Mouse (Mus musculus): ENCODE measurements around the gene Nt5dc2. TPM values are rescaled to one million over a fixed set of nuclear protein-coding genes. Genes with fewer than 3 reads are reported as not detected.

Nt5dc2 gene
- total RNA-seq, 2 experiments from 2014 or later = 87.0 to 91.5 TPM

DNA sequence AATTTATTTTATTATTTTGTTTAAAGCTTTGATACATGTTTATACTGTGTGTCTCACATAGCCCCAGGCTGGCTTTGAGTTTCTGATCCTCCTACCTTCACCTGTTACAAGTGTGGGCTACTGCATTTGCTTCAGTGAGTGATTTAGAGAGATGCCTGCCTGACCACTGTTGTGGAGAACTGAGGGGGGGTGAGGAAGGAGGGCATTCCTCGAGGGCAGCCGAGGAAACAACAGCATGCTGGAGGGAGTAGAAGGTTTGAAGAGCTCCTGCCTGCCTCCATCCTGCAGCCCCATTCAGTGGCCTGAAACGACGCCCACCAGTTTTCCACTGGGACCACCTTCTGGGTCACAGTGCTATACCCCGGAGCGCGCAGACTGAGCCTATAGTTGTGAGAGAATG lies 34.6 kb downstream of the Nt5dc2 start:
- no peak for ATAC-seq (replicated peaks; ENCODE audit: low FRiP score, low TSS enrichment, poor library complexity, severe bottlenecking)

- peak; percentile 39; the same call in 1 of the 2 replicates for ATAC-seq (replicated peaks; ENCODE audit: low FRiP score, low TSS enrichment, poor library complexity, severe bottlenecking)
These were observed 35.3 kb downstream of the Nt5dc2 start for GRCm38 (mm10) chr14:31165991-31166630.

DNA sequence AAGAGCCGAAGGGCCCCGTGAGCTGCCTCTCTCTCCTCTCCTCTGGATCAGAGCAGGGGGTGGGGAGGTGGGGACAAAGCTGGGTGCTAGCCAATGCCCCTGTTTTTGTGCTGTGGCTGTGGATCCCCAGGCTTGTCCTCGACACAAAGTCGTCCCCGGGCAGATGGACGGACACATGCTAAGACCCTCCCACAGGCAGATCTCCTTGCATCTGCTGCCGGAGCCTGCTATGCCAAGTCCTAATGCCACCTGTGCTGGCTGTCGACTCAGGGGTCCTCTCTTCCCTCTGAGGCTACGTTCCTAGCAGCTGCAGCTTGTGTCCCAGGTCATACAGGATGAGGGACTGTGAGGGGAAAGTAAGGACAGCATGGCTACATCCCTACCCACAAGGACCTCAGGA lies 36.0 kb downstream of the Nt5dc2 start:
- ATAC-seq (replicated peaks; ENCODE audit: low FRiP score, low TSS enrichment, poor library complexity, severe bottlenecking) = no peak

DNA sequence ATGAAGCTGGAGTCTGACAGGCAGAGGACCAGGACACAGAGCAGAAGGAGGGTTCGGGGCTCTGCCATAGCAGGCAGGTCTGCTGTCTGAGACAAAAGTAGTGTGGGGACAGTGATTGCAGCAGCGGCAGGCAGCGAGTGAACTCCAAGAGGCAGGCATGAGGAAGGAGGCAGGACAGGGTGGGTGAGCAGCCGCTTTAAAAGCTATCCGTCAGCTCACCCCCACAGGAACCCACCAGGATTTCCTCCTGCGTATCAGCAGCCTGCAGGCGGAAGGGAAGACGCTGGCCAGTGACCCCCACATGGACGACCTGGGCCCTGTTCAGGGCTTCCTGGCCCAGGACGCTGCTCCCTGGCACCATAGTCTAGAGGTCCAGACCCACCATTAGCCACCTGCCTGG lies 37.6 kb downstream of the Nt5dc2 start, which contains the start of gene Stab1:
Gene Stab1 (minus strand): TSS at position 217 of the 400 bp plus-strand sequence.
- ATAC-seq (replicated peaks; ENCODE audit: low FRiP score, low TSS enrichment, poor library complexity, severe bottlenecking) = no peak

DNA sequence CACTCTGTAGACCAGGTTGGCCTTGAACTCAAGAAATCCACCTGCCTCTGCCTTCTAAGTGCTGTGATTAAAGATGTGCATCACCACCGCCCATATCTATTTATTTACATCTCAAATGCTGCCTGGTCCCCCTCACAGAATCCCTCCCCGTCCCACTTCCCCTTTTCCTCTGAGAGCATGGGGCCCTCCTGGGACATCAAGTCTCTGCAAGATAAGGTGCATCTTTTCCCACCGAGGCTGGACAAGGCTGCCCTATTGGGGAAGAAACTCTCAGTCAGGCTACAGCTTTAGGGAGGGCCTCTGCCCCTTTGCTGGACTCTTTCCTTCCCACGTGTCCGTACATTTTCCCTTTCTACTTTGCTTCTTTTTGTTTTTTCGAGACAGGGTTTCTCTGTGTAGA lies 38.7 kb downstream of the Nt5dc2 start:
- no peak for ATAC-seq (replicated peaks; ENCODE audit: low FRiP score, low TSS enrichment, poor library complexity, severe bottlenecking)

GRCm38 (mm10) chr14:31170963-31171362 lies 40.1 kb downstream of the Nt5dc2 start:
- no peak for ATAC-seq (replicated peaks; ENCODE audit: low FRiP score, low TSS enrichment, poor library complexity, severe bottlenecking)

DNA sequence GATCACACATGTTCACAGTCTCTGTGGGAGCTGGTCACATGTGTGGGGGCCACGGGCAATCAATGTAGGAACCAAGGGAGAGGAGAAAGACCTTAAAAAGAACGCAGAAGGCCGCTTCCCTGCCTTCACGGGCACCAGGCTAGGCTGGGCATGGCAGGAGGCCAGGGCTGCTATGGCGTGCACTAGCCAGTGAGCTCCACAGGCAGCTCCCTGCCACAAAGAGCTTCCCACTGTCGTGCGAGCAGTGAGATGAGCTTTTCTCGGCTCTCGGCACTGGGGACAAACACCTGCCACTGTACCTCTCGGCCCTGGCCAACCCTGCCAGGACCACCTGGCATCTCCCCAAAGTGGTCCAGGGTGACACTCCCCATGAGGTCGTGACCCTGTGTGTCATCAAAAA lies 40.5 kb downstream of the Nt5dc2 start:
- no peak for ATAC-seq (replicated peaks; ENCODE audit: low FRiP score, low TSS enrichment, poor library complexity, severe bottlenecking)

- no peak for ATAC-seq (replicated peaks; ENCODE audit: low FRiP score, low TSS enrichment, poor library complexity, severe bottlenecking)
These were observed 41.0 kb downstream of the Nt5dc2 start for GRCm38 (mm10) chr14:31171821-31172220.

DNA sequence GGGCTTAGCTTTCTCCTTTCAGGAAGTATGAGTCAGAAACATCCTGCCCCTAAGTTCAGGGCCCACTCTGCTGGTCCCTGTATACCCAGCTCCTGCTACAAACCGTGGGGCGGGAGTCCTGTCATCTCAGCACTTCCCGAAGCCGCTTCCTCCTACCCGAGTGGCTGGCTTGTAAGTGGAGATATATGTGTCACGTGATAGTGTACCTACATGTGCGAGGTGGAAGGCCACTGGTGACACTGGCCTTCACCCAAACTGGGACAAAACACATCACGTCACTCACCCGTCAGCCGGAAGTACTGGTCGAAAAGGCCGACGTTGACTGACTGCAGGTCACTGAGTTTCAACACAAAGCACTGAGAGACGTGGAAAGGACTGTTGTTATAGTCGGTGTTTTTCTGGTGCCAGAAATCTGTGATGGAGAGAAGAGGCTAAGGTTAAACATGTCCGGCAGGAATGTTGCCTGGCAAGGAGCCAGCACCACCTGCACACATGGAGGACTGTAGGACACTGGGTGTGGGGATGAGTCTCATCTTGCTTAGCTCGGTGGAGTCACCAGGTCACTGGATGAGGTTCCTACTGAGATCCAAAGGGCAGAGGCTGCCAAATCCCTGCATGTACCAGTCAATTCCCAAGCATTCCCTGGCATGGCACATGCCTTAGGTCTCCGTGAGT lies 42.1 kb downstream of the Nt5dc2 start:
- no peak for ATAC-seq (replicated peaks; ENCODE audit: low FRiP score, low TSS enrichment, poor library complexity, severe bottlenecking)

GRCm38 (mm10) chr14:31173537-31173936 lies 42.7 kb downstream of the Nt5dc2 start:
- no peak for ATAC-seq (replicated peaks; ENCODE audit: low FRiP score, low TSS enrichment, poor library complexity, severe bottlenecking)

- no peak for ATAC-seq (replicated peaks; ENCODE audit: low FRiP score, low TSS enrichment, poor library complexity, severe bottlenecking)
These were observed 46.4 kb downstream of the Nt5dc2 start for GRCm38 (mm10) chr14:31177287-31177686.

DNA sequence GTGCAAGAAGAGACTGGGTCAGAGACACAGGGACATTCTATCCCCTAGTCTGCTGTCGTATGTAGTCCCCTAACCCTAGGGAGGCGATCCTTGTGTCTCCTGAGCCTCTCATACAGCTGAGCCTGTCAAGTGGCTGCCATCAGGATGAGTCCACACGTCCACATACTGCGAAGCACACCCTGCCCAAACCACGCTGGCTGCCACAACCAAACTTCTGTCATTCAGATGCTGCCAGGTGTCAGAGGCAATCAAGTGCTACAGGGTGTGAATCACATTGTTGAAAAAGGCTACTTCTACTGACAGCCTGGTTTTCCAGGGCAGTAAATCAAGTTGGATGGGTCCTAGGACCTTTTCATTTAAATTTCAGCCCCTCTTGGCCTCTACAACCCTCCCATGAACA lies 46.9 kb downstream of the Nt5dc2 start:
- ATAC-seq (replicated peaks; ENCODE audit: low FRiP score, low TSS enrichment, poor library complexity, severe bottlenecking) = no peak

- ATAC-seq (replicated peaks; ENCODE audit: low FRiP score, low TSS enrichment, poor library complexity, severe bottlenecking) = no peak
These were observed 49.0 kb downstream of the Nt5dc2 start for GRCm38 (mm10) chr14:31179677-31180365.

DNA sequence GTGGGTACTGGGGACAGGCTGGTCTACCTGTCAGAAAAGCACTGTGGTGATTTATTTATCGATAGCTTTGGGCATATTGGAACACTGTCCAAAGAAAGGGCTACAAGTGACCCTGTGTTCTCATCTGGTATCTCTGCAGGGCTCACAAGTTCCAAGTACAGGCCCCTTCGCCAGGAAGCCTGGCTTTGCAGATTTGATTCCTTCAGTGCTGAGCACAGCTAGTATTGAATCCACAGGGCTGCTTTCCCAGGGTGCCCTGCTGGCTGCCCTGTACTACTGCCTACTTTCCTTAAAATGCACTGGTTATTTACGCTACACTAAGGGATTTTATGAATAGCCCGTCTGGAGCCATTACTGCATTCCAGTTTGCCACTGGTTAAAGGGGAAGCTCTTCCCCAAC lies 50.7 kb downstream of the Nt5dc2 start:
- ATAC-seq (replicated peaks; ENCODE audit: low FRiP score, low TSS enrichment, poor library complexity, severe bottlenecking) = no peak

GRCm38 (mm10) chr14:31182786-31183290 lies 52.0 kb downstream of the Nt5dc2 start:
- no peak for ATAC-seq (replicated peaks; ENCODE audit: low FRiP score, low TSS enrichment, poor library complexity, severe bottlenecking)

DNA sequence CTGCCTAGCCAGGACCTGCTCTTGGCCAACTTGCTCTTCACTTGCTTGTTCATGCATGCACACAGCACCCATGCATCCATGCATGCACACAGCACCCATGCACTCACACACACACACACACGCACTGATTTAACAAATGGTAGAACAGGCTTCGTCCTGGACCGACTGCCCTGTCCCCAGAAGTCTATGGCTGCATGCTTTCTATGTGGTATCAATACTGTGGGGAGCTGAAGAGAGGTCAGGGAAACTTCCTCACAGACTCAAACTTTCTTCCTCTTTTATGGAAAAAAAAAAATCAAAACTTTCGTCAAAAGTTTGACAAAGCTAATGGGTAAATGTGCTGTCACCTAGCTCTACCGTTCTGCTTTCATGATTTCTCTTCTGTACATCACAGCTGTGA lies 52.7 kb downstream of the Nt5dc2 start:
- ATAC-seq (replicated peaks; ENCODE audit: low FRiP score, low TSS enrichment, poor library complexity, severe bottlenecking) = no peak

DNA sequence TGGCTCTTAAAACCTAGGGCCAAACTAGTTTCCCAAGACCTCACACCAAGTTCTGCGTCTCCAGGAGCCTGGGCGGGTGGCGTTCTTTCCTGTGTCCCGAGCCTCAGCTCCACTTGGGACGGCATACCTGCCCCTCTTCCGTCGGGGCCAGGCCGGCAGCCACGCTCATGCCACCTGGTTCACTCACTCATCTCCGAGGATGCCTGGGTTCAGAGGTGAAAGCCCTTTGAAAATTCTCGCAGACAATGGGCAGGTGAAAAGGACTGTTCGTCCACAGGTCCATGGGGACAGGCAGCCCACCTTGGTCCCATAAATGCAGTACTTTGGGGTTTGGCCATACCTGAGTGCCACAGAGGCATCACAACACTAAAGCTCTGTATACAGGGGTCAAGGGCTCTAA lies 53.3 kb downstream of the Nt5dc2 start:
- no peak for ATAC-seq (replicated peaks; ENCODE audit: low FRiP score, low TSS enrichment, poor library complexity, severe bottlenecking)

GRCm38 (mm10) chr14:31186656-31187055 lies 55.8 kb downstream of the Nt5dc2 start:
- ATAC-seq (replicated peaks; ENCODE audit: low FRiP score, low TSS enrichment, poor library complexity, severe bottlenecking) = no peak

Data from megakaryocyte-erythroid progenitor cell, adult 5-6 weeks (primary cell).